Mouse (Mus musculus) embryonic facial prominence, embryonic 10.5 days (tissue): ENCODE measurements around the gene Rapgef6. TPM values are rescaled to one million over a fixed set of nuclear protein-coding genes. Genes with fewer than 3 reads are reported as not detected.

Source experiments
- DNase-seq: peaks from one replicate; pipeline ENCODE4 v3.0.0-alpha.2; 2017; ENCODE audit warnings: low spot score
- H3K27ac ChIP-seq: fragments of 300-500 bp; sonication (generic); replicated peaks from 2 replicates; pipeline ENCODE4 v1.5.1; 2016; ENCODE audit warnings: mild to moderate bottlenecking
- H3K27me3 ChIP-seq: fragments of 300-500 bp; sonication (generic); replicated peaks from 2 replicates; pipeline ENCODE4 v1.6.1; 2016; ENCODE audit warnings: low read depth, mild to moderate bottlenecking; ENCODE audit not compliant: poor library complexity, severe bottlenecking
- H3K36me3 ChIP-seq: fragments of 300-500 bp; sonication (generic); replicated peaks from 2 replicates; pipeline ENCODE4 v1.6.1; 2016; ENCODE audit warnings: mild to moderate bottlenecking, moderate library complexity
- H3K4me1 ChIP-seq: fragments of 300-500 bp; sonication (generic); 2 replicates; pipeline ENCODE4 v1.6.1; 2016
- H3K4me3 ChIP-seq: fragments of 300-500 bp; sonication (generic); 2 replicates; pipeline ENCODE4 v1.5.1; 2016; ENCODE audit warnings: mild to moderate bottlenecking, moderate library complexity
- H3K9me3 ChIP-seq: fragments of 300-500 bp; sonication (generic); 2 replicates; pipeline ENCODE4 v1.6.1; 2016; ENCODE audit warnings: mild to moderate bottlenecking
- WGBS: fragments of 180-500 bp; shearing (Covaris S2); methylation state at CpG from one replicate; pipeline ENCODE4 v1.1.7; 2016; 5-methylcytosine and 5-hydroxymethylcytosine counted together
- polyA plus RNA-seq: library from polyadenylated mRNA; unstranded; fragments of >200 nt; fragmentation: Nextera tagmentation; extraction: Ambion mirVana; gene quantifications from 2 replicates; pipeline ENCODE4 v1.2.1, GENCODE M21; 2016

Gene Rapgef6
- polyA plus RNA-seq, 1 experiment from 2014 or later: 39.6 TPM

- DNase-seq: no peak
- no peak overlapping the region for H3K4me3 ChIP-seq
- WGBS: 82% methylated on average over 8 of the region's 8 CpGs
- no peaks in the 10 kb centered on the region for H3K27me3 ChIP-seq
- no peak overlapping the region for H3K27ac ChIP-seq
- H3K36me3 ChIP-seq: peaks cover 36% of the 10 kb centered on the region
- H3K4me1 ChIP-seq: no peaks in the 10 kb centered on the region
- H3K9me3 ChIP-seq: no peaks in the 10 kb centered on the region
These were observed 151.1 kb downstream of the Rapgef6 start for GRCm38 (mm10) chr11:54673575-54674298.

GRCm38 (mm10) chr11:54675792-54676489 is 153.3 kb downstream of the Rapgef6 start:
- Histone ChIP-seq H3K4me1 (no peaks in the 10 kb centered on the region), H3K36me3 (peaks cover 45% of the 10 kb centered on the region), H3K9me3 (no peaks in the 10 kb centered on the region), H3K27me3 (no peaks in the 10 kb centered on the region), H3K27ac (no peak overlapping the region), H3K4me3 (no peak overlapping the region)
- no peak for DNase-seq
- WGBS: 96% methylated on average over 2 of the region's 2 CpGs

GRCm38 (mm10) chr11:54679141-54679540 is 156.5 kb downstream of the Rapgef6 start:
- no peaks in the 10 kb centered on the region for H3K9me3 ChIP-seq
- no peak overlapping the region for H3K27ac ChIP-seq
- no peak for DNase-seq
- no peaks in the 10 kb centered on the region for H3K4me1 ChIP-seq
- H3K27me3 ChIP-seq: no peaks in the 10 kb centered on the region
- peaks cover 68% of the 10 kb centered on the region for H3K36me3 ChIP-seq
- H3K4me3 ChIP-seq: no peak overlapping the region
- 96% methylated on average over 2 of the region's 2 CpGs for WGBS

GRCm38 (mm10) chr11:54684831-54685230 is 162.2 kb downstream of the Rapgef6 start:
- Histone ChIP-seq H3K27ac (no peak overlapping the region), H3K4me3 (no peak overlapping the region), H3K27me3 (no peaks in the 10 kb centered on the region), H3K9me3 (no peaks in the 10 kb centered on the region), H3K4me1 (peaks cover 14% of the 10 kb centered on the region), H3K36me3 (peaks cover 65% of the 10 kb centered on the region)
- no peak for DNase-seq
- WGBS: 90% methylated on average over 2 of the region's 2 CpGs

- H3K36me3 ChIP-seq: peaks cover 71% of the 10 kb centered on the region
- no peak overlapping the region for H3K4me3 ChIP-seq
- no peaks in the 10 kb centered on the region for H3K27me3 ChIP-seq
- no peak overlapping the region for H3K27ac ChIP-seq
- DNase-seq: no peak
- H3K9me3 ChIP-seq: no peaks in the 10 kb centered on the region
- peaks cover 14% of the 10 kb centered on the region for H3K4me1 ChIP-seq
- 93% methylated on average over 4 of the region's 4 CpGs for WGBS
These were observed 167.5 kb downstream of the Rapgef6 start for GRCm38 (mm10) chr11:54690171-54690570.

GRCm38 (mm10) chr11:54691179-54691578 is 168.5 kb downstream of the Rapgef6 start:
- Histone ChIP-seq H3K9me3 (no peaks in the 10 kb centered on the region), H3K27ac (no peak overlapping the region), H3K4me1 (peaks cover 14% of the 10 kb centered on the region), H3K27me3 (no peaks in the 10 kb centered on the region), H3K36me3 (peaks cover 71% of the 10 kb centered on the region), H3K4me3 (no peak overlapping the region)
- no peak for DNase-seq
- 90% methylated on average over 4 of the region's 4 CpGs for WGBS

GRCm38 (mm10) chr11:54693696-54694095 is 171.0 kb downstream of the Rapgef6 start:
- H3K27ac ChIP-seq: no peak overlapping the region
- peaks cover 6% of the 10 kb centered on the region; the same call in 1 of the 2 replicates for H3K4me1 ChIP-seq
- no peak for DNase-seq
- H3K36me3 ChIP-seq: peaks cover 75% of the 10 kb centered on the region
- H3K27me3 ChIP-seq: no peaks in the 10 kb centered on the region
- 93% methylated on average over 6 of the region's 6 CpGs for WGBS
- no peak overlapping the region for H3K4me3 ChIP-seq
- no peaks in the 10 kb centered on the region for H3K9me3 ChIP-seq

DNA sequence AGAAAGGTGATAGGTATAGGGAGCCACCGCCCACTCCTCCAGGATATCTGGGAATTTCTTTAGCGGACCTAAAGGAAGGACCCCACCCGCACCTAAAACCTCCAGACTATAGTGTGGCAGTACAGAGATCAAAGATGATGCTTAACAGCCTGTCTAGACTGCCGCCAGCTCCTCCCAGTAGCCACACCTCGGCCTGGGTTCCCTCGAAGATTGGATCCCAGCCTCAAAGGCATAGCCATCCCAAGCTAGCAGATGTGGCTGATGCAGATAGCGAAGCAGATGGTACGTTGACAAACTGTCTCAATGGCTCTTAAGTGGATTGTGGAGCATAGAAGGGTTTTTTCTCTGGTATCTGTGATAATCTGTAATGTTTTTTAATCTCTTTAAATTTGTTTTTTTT is 171.6 kb downstream of the Rapgef6 start:
- Histone ChIP-seq H3K36me3 (peaks cover 75% of the 10 kb centered on the region), H3K9me3 (no peaks in the 10 kb centered on the region), H3K4me3 (no peak overlapping the region), H3K4me1 (no peaks in the 10 kb centered on the region), H3K27me3 (no peaks in the 10 kb centered on the region), H3K27ac (no peak overlapping the region)
- no peak for DNase-seq
- WGBS: 87% methylated on average over 8 of the region's 8 CpGs

DNA sequence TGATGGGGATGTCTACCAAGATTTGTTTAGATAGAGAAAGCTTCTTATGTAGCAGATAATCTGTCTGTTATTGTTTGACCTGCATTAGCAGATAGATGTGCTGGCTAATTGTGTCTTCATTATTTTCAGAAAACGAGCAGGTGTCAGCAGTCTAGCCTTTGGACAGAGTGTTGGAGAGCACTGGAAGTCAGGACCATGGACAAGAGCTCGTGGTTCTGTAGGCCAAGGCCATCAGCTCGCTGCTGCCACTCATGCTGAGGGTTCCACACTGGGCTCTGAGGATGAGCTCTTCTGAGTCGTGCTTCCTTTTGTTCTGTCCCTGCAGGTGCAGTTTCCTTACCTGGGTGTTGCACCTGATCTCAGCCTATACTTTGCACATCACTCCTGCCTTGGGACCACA is 173.3 kb downstream of the Rapgef6 start:
- peaks cover 64% of the 10 kb centered on the region for H3K36me3 ChIP-seq
- DNase-seq: no peak
- WGBS: 72% methylated on average over 4 of the region's 4 CpGs
- no peaks in the 10 kb centered on the region for H3K9me3 ChIP-seq
- no peaks in the 10 kb centered on the region for H3K27me3 ChIP-seq
- no peak overlapping the region for H3K4me3 ChIP-seq
- H3K4me1 ChIP-seq: no peaks in the 10 kb centered on the region
- no peak overlapping the region for H3K27ac ChIP-seq

GRCm38 (mm10) chr11:54697611-54698010 is 175.0 kb downstream of the Rapgef6 start:
- H3K4me3 ChIP-seq: no peak overlapping the region
- H3K27me3 ChIP-seq: no peaks in the 10 kb centered on the region
- WGBS: 89% methylated on average over 5 of the region's 5 CpGs
- H3K36me3 ChIP-seq: peaks cover 50% of the 10 kb centered on the region
- H3K4me1 ChIP-seq: no peaks in the 10 kb centered on the region
- H3K27ac ChIP-seq: no peak overlapping the region
- H3K9me3 ChIP-seq: no peaks in the 10 kb centered on the region
- no peak for DNase-seq

DNA sequence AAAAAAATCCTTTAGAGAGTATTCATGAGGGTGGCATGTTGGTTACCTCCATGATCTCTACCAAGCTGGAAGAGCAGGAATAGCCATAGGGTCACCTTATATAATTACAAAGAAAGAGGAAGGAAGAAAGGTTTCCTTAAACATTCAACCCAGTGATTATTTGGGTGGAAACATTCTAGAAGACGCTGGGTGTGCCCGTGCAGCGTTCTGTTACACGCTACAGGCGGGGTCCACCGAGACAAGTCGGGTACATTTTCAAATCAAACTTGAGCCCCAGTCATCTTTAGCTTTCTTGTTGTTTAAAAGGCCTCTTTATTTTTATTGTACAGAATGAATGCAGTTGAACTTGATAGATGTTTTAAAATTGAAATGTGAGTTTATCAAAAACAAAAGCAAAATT is 176.0 kb downstream of the Rapgef6 start:
- 97% methylated on average over 7 of the region's 7 CpGs for WGBS
- H3K4me1 ChIP-seq: no peaks in the 10 kb centered on the region

GRCm38 (mm10) chr11:54699972-54700371 is 177.3 kb downstream of the Rapgef6 start:
- 81% methylated on average over 3 of the region's 3 CpGs for WGBS
- no peak overlapping the region for H3K4me3 ChIP-seq
- peaks cover 32% of the 10 kb centered on the region for H3K36me3 ChIP-seq
- H3K27ac ChIP-seq: no peak overlapping the region
- no peaks in the 10 kb centered on the region for H3K4me1 ChIP-seq
- no peaks in the 10 kb centered on the region for H3K27me3 ChIP-seq
- no peaks in the 10 kb centered on the region for H3K9me3 ChIP-seq
- DNase-seq: no peak

More for the DNA sequence above, 176.0 kb downstream of the Rapgef6 start:
- no peak overlapping the region for H3K27ac ChIP-seq
- H3K36me3 ChIP-seq: peaks cover 45% of the 10 kb centered on the region
- DNase-seq: no peak
- no peaks in the 10 kb centered on the region for H3K9me3 ChIP-seq
- H3K4me3 ChIP-seq: no peak overlapping the region
- H3K27me3 ChIP-seq: no peaks in the 10 kb centered on the region

DNA sequence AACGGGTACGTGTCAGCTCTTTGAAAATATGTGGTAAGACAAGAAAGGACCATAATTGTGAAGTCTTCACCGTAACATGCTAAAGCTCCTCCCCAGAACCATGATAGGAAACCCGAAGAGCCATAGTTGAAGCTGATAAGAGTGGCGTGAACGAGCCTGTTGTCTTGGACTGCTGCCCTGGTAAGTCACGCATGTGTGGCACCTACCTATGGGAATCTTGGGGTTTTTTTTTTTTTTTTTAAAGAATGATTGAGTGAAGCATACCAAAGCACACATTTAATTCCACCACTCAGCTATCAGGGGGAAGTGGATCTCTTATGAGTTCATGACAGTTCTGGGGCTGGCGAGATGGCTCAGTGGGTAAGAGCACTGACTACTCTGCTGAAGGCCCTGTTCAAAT is 179.2 kb downstream of the Rapgef6 start:
- Histone ChIP-seq H3K27ac (no peak overlapping the region), H3K27me3 (no peaks in the 10 kb centered on the region), H3K4me1 (no peaks in the 10 kb centered on the region), H3K4me3 (no peak overlapping the region), H3K9me3 (no peaks in the 10 kb centered on the region), H3K36me3 (peaks cover 13% of the 10 kb centered on the region)
- 93% methylated on average over 8 of the region's 8 CpGs for WGBS
- no peak for DNase-seq
